Mouse (Mus musculus): ENCODE data around the gene Vmn1r46. TPM values are rescaled to one million over a fixed set of nuclear protein-coding genes. Genes with fewer than 3 reads are reported as not detected.
"Not testable (repeated sequence)": the region's sequence is repeated elsewhere in the genome, so short reads cannot be mapped to it uniquely, and the experiment has no call there.

Gene Vmn1r46
- total RNA-seq (2012; rRNA removed) (not detected in 2 replicates), total RNA-seq (2014; rRNA removed) (not detected in 2 replicates), polyA plus RNA-seq (2012; ENCODE audit: insufficient read length, low read depth) (not detected in 2 replicates)

GRCm38 (mm10) chr6:89969013-89969412 lies at the start of gene Vmn1r46:
Gene Vmn1r46, plus strand, starts transcription at chr6:89969313.
- Histone ChIP-seq H3K79me2 (replicated peaks; ENCODE audit: control insufficient read depth, extremely low read depth, insufficient read depth, poor library complexity, severe bottlenecking) (no peaks in the 10 kb centered on the region), H3K4me2 (ENCODE audit: insufficient read depth, low read depth, poor library complexity, severe bottlenecking) (no peak within 1 kb of the TSS), H3K9me3 (replicated peaks; ENCODE audit: low read length) (no peaks in the 10 kb centered on the region), H3K4me3 (replicated peaks in 1 of 3; ENCODE audit: low read depth in 2 of 3, low read length in 2 of 3, poor library complexity in 1 of 3) (no peak within 1 kb of the TSS), H3K36me3 (replicated peaks in 1 of 2; ENCODE audit: control insufficient read depth in 1 of 2, insufficient read depth in 1 of 2, low read length in 1 of 2) (no peaks in the 10 kb centered on the region), H3K4me1 (ENCODE audit: control insufficient read depth in 1 of 2, insufficient read depth in 2 of 2) (no peaks in the 10 kb centered on the region), H3K27me3 (replicated peaks) (peaks cover 64% of the 10 kb centered on the region), H3K27ac (ENCODE audit: insufficient read depth, low read depth) (no peak within 1 kb of the TSS), H3K9ac (ENCODE audit: insufficient read depth, low read depth) (no peak within 1 kb of the TSS)
- in situ Hi-C loops (cut with MboI; ENCODE audit: low pct_ligation_motif_present, low pct_unique_long_range_greater_than_20kb, low sequenced_read_pairs) (loop anchor here (25.0 kb wide), 1 partner anchor 93 kb away; no protein-coding TSS in a partner anchor), dilution Hi-C loops (cut with MboI; ENCODE audit: extremely low pct_ligation_motif_present, extremely low pct_unique_long_range_greater_than_20kb, low sequenced_read_pairs) (no loop called here)
- DNase-seq (ENCODE audit: extremely low read depth) = no peak
- TF ChIP-seq SIN3A (IDR thresholded peaks at IDR 0.05; ENCODE audit: low read length) = no peak
- no peak for TF ChIP-seq GABPA (IDR thresholded peaks at IDR 0.05; ENCODE audit: insufficient replicate concordance, low read depth, low read length)
- no peak for TF ChIP-seq SMC3 (IDR thresholded peaks at IDR 0.05; ENCODE audit: low read depth, low read length)
- TF ChIP-seq MYC (IDR thresholded peaks at IDR 0.05; ENCODE audit: low read depth, low read length) = no peak
- TF ChIP-seq IRF4 (IDR thresholded peaks at IDR 0.05; ENCODE audit: low read depth, low read length) = no peak
- TF ChIP-seq ZC3H11A (IDR thresholded peaks at IDR 0.05; ENCODE audit: low read depth, low read length) = no peak
- no peak for TF ChIP-seq E2F4 (IDR thresholded peaks at IDR 0.05; ENCODE audit: insufficient replicate concordance, low read depth, low read length)
- no peak for TF ChIP-seq TBP (conservative IDR thresholded peaks at IDR 0.05; ENCODE audit: low read depth, low read length)
- no peak for TF ChIP-seq ZKSCAN1 (IDR thresholded peaks at IDR 0.05; ENCODE audit: borderline replicate concordance, low read depth, low read length)
- TF ChIP-seq POLR2AphosphoS2 (IDR thresholded peaks at IDR 0.05; ENCODE audit: low read depth, low read length) = no peak
- TF ChIP-seq ELF1 (IDR thresholded peaks at IDR 0.05; ENCODE audit: low read depth, low read length) = no peak
- TF ChIP-seq POLR2A (IDR thresholded peaks at IDR 0.05; ENCODE audit: low read depth, low read length) = no peak
- no peak for TF ChIP-seq TCF12 (IDR thresholded peaks at IDR 0.05; ENCODE audit: low read depth, low read length)

- dilution Hi-C loops (cut with MboI; ENCODE audit: extremely low pct_ligation_motif_present, extremely low pct_unique_long_range_greater_than_20kb, low sequenced_read_pairs) = not testable (repeated sequence)
These were observed 28.6 kb upstream of the Vmn1r46 start, which contains the start of gene Vmn1r45 for GRCm38 (mm10) chr6:89940498-89940897. Gene Vmn1r45, minus strand, starts transcription at chr6:89940598.

GRCm38 (mm10) chr6:89940926-89941325 lies 28.2 kb upstream of the Vmn1r46 start:
- H3K27me3 ChIP-seq (replicated peaks) = no peaks in the 10 kb centered on the region
- no peaks in the 10 kb centered on the region for H3K36me3 ChIP-seq (replicated peaks in 1 of 2; ENCODE audit: control insufficient read depth in 1 of 2, insufficient read depth in 1 of 2, low read length in 1 of 2)
- no peak for DNase-seq (ENCODE audit: extremely low read depth)
- no peak overlapping the region for H3K4me3 ChIP-seq (replicated peaks in 1 of 3; ENCODE audit: low read depth in 2 of 3, low read length in 2 of 3, poor library complexity in 1 of 3)
- H3K27ac ChIP-seq (ENCODE audit: insufficient read depth, low read depth) = no peak overlapping the region
- no peaks in the 10 kb centered on the region for H3K4me1 ChIP-seq (ENCODE audit: control insufficient read depth in 1 of 2, insufficient read depth in 2 of 2)
- no peak overlapping the region for H3K4me2 ChIP-seq (ENCODE audit: insufficient read depth, low read depth, poor library complexity, severe bottlenecking)
- in situ Hi-C loops (cut with MboI; ENCODE audit: low pct_ligation_motif_present, low pct_unique_long_range_greater_than_20kb, low sequenced_read_pairs) (no loop called here), dilution Hi-C loops (cut with MboI; ENCODE audit: extremely low pct_ligation_motif_present, extremely low pct_unique_long_range_greater_than_20kb, low sequenced_read_pairs) (no loop called here)
- TF ChIP-seq MAZ (IDR thresholded peaks at IDR 0.05; ENCODE audit: low read depth, low read length) = no peak
- TF ChIP-seq NELFE (IDR thresholded peaks at IDR 0.05; ENCODE audit: low read depth, low read length) = no peak
- TF ChIP-seq MYC (IDR thresholded peaks at IDR 0.05; ENCODE audit: low read depth, low read length) = no peak
- H3K9me3 ChIP-seq (replicated peaks; ENCODE audit: low read length) = no peaks in the 10 kb centered on the region
- no peaks in the 10 kb centered on the region for H3K79me2 ChIP-seq (replicated peaks; ENCODE audit: control insufficient read depth, extremely low read depth, insufficient read depth, poor library complexity, severe bottlenecking)
- no peak overlapping the region for H3K9ac ChIP-seq (ENCODE audit: insufficient read depth, low read depth)

More at GRCm38 (mm10) chr6:89940498-89940897, 28.6 kb upstream of the Vmn1r46 start, which contains the start of gene Vmn1r45:
- H3K4me1 ChIP-seq (ENCODE audit: control insufficient read depth in 1 of 2, insufficient read depth in 2 of 2); H3K9me3 ChIP-seq (replicated peaks; ENCODE audit: low read length); DNase-seq (ENCODE audit: extremely low read depth); H3K36me3 ChIP-seq (replicated peaks in 1 of 2; ENCODE audit: control insufficient read depth in 1 of 2, insufficient read depth in 1 of 2, low read length in 1 of 2); in situ Hi-C loops (cut with MboI; ENCODE audit: low pct_ligation_motif_present, low pct_unique_long_range_greater_than_20kb, low sequenced_read_pairs); H3K79me2 ChIP-seq (replicated peaks; ENCODE audit: control insufficient read depth, extremely low read depth, insufficient read depth, poor library complexity, severe bottlenecking); H3K27ac ChIP-seq (ENCODE audit: insufficient read depth, low read depth); H3K27me3 ChIP-seq (replicated peaks); H3K4me3 ChIP-seq (replicated peaks in 1 of 3; ENCODE audit: low read depth in 2 of 3, low read length in 2 of 3, poor library complexity in 1 of 3); H3K9ac ChIP-seq (ENCODE audit: insufficient read depth, low read depth); H3K4me2 ChIP-seq (ENCODE audit: insufficient read depth, low read depth, poor library complexity, severe bottlenecking): not testable (repeated sequence)

Data from CH12.LX (cell line).